Mouse (Mus musculus) gastrocnemius, adult 2 months (tissue): ENCODE results near the gene Gucd1. TPM values are rescaled to one million over a fixed set of nuclear protein-coding genes. Genes with fewer than 3 reads are reported as not detected.
"Not testable (repeated sequence)": the region's sequence is repeated elsewhere in the genome, so short reads cannot be mapped to it uniquely, and the experiment has no call there.

Experiments
- DNase-seq: peaks from one replicate; pipeline ENCODE4 v3.0.0; 2022
- H3K27ac ChIP-seq: fragments of 200-600 bp; 2 replicates; pipeline ENCODE4 v1.8.1; 2022; ENCODE audit warnings: mild to moderate bottlenecking
- H3K4me3 ChIP-seq: fragments of 200-600 bp; 2 replicates; pipeline ENCODE4 v1.8.1; 2022; ENCODE audit warnings: mild to moderate bottlenecking, moderate library complexity
- CTCF ChIP-seq: fragments of 200-600 bp; IDR thresholded peaks from 2 replicates; pipeline ENCODE4 v1.8.1; 2022; ENCODE audit warnings: antibody characterized with exemption, mild to moderate bottlenecking, moderate library complexity
- intact Hi-C: fragments of 180-260 bp; cut with DNase I; formaldehyde crosslinking; loops from one replicate; pipeline ENCODE4 v1.15.1; 2025
- total RNA-seq, 2 experiments: library from RNA; stranded (reverse); gene quantifications; 2 replicates each; pipeline ENCODE4 v1.2.3; 2021

Gene Gucd1
- total RNA-seq, 2 experiments from 2014 or later, result 48.2 to 78.7 TPM

DNA sequence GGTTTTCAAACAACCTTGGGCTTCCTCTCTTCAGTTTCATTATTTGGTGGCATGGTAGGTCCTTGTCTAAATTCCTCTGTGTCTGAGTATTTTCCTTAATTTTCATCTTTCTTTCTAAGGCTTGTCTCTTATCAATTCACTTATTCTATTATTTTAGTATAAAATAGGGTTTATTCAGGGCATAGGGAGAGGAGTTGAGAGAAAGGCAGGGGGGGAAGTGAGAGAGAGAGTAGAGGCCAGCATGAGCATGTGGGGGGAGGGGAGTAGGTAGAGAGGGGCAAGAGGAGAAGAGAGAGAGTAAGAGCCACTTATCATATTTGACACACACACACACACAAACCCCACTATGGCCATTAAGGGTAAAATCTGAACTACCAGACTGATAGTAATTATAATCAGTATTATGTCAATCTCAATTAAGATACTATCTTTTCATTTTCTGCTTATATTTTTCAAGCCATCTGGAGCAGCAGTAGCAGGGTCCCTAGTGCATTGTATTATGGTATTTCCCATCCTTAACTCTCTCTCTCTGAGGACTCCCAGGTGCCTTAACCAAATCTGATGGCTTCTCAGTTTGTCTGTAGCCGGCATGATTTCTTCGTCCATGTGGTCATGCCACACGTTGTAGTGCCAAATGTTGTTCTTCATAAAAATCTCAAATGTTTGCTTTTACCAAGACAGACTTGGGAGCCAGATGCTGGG, 26.4 kb downstream of the Gucd1 start:
- no peak for TF ChIP-seq CTCF
- H3K27ac ChIP-seq, result no peak overlapping the region
- DNase-seq, result no peak
- intact Hi-C loops, result no loop called here
- no peak overlapping the region for H3K4me3 ChIP-seq

DNA sequence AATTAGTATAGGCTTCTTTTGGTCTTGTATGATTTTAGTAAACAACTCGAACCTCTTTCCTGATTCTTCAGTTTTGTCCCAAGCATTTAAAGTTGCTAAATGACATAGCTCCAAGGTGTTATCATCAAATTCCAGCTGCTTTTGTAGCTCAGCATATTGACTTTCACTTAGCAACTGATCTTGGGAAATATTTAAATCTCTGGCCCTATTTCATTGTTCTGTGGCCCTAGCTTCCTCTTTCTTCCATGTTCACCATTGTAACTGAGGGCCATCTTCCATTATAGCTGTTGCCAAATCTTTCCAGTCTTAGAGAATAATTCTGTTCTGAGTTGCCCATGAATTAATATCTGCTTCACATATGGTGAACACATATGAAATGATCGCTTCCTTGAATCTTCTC, 27.0 kb downstream of the Gucd1 start:
- TF ChIP-seq CTCF, result no peak
- Histone ChIP-seq H3K4me3 (no peak overlapping the region), H3K27ac (no peak overlapping the region)
- DNase-seq, result no peak
- intact Hi-C loops, result no loop called here

DNA sequence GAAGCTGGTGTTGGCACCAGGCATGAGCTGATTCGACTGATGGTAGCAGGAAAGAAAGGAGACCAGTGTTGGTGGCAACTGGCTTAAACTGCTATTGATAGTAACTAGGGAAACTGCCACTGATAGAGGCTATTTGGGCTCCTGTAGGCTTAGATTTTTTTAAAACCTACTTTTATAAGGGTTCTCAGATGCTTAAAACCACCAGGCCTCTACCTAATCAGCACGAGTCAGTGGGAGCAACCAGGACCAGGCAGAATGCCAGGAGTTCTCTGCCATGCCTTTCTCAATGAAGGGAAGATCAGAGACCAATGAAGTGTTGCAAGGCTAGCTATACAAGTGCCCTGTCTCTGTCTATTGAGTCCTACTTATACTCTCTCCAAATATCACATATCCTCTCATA, 28.2 kb downstream of the Gucd1 start:
- no peak for TF ChIP-seq CTCF
- no peak for DNase-seq
- H3K27ac ChIP-seq, result no peak overlapping the region
- intact Hi-C loops, result loop anchor here (5.0 kb wide), 1 partner anchor 307 kb away; no protein-coding TSS in a partner anchor
- no peak overlapping the region for H3K4me3 ChIP-seq

DNA sequence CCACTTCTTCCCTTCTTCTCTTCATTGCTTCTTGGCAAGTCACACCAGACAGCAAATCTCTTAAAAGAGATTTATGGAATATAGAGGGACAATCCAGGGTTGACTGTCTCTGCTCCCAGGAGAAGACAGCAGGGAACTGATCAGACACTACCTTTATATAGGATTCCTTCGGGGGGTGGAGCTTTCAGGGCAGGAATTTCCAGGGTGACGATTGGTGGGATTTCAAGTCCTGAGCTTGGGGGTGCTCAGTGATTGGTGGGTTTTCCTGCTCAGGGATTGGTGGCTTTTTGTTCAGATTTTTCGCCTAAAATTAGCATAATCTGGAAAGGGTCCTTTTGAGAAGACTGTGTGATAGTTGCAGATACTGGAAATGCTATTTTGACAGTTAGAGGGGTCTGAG, 30.6 kb downstream of the Gucd1 start:
- intact Hi-C loops, result loop anchor here (2.0 to 5.0 kb wide), 2 partner anchors 170 to 305 kb away; partner anchors contain the start of gene Adora2a
- no peak for DNase-seq
- H3K27ac ChIP-seq, result no peak overlapping the region
- H3K4me3 ChIP-seq, result no peak overlapping the region
- TF ChIP-seq CTCF, result no peak

DNA sequence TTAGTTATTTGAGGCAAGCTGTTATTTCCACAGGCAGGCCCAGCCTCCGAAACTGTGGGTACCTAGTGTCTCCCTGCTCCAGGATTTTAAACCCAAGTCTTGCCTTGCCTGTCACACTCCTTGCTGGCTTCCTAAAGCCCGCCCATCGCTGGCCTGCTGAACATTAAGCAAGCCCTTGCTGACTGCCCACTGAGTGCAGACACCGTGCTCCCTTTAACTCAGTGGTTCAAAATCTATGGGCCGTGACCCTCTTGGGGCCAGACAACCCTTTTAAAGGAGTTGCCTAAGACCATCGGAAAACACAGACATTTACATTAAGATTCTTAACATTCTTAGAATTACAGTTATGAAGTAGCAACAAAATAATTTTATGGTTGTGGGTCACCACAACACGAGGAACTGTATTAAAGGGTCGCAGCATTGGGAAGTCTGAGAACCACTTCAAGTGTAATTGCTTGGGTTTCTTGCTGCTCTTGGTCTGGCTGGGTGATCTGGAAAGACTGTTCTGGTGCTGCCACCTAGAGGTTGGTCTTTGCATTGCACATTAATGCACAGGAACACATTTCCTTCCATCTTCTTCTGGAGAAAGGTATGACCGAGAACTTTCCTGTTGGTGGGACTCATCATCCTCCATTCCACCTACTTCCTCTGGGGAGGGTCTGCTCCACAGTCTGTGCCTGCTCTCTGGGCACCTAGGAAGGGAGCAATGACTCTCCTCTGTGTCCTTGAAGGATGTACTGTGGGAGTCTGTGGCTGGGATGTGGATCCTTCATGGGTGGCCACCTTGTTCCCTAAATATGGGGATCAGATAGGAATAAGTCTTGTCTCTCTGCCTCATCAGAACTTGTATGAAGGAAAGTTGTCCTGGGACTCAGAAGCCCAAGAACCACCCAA, 31.4 kb downstream of the Gucd1 start:
- TF ChIP-seq CTCF, result peak; percentile 86
- intact Hi-C loops, result loop anchor here (1.0 to 5.0 kb wide), 3 partner anchors 170 to 304 kb away; partner anchors contain the start of gene Adora2a
- DNase-seq, result peak; percentile 80
- Histone ChIP-seq H3K27ac (no peak overlapping the region), H3K4me3 (no peak overlapping the region)

DNA sequence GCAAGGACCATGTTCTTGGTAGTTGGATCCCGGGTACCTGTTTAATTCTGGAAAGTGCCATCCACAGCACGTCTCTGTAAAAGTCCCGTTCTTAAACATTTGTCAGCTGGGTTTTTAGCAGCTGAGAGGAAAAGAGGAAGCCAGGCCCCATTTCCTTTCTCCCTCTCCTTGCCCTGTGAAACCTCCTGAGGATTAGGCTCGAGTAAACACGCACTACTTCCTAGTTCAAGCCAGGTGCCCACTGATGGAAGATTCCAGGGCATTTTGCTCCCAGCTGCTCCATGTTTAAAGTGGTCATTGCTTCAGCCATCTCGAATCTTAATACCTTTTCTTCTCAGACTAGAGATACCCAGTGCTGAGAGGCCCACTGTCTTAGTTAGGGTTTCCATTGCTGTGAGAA, 33.0 kb downstream of the Gucd1 start:
- no peak for TF ChIP-seq CTCF
- intact Hi-C loops, result loop anchor here (5.0 kb wide), 1 partner anchor 302 kb away; no protein-coding TSS in a partner anchor
- DNase-seq, result no peak
- no peak overlapping the region for H3K4me3 ChIP-seq
- no peak overlapping the region for H3K27ac ChIP-seq

DNA sequence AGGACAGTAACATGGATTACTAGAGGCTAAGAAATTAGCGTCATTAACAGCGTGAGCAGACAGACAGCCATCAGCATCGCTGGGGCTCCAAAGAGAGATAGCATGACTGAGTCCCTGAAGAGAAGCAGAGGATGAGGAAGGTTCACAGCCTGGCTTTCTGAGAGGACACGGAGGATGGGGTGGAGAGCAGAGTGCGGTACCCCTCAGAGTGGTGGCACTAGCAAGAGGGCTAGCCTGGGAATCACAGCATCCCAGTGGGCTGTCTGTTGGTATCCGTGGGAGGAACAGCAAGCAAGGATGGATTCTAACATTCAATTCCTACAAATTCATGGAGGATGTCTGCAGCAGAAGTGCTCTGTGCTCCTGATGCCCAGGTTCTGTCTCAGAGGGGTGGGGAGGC, 33.7 kb downstream of the Gucd1 start:
- no peak for DNase-seq
- Histone ChIP-seq H3K4me3 (no peak overlapping the region), H3K27ac (no peak overlapping the region)
- intact Hi-C loops, result no loop called here
- TF ChIP-seq CTCF, result no peak

DNA sequence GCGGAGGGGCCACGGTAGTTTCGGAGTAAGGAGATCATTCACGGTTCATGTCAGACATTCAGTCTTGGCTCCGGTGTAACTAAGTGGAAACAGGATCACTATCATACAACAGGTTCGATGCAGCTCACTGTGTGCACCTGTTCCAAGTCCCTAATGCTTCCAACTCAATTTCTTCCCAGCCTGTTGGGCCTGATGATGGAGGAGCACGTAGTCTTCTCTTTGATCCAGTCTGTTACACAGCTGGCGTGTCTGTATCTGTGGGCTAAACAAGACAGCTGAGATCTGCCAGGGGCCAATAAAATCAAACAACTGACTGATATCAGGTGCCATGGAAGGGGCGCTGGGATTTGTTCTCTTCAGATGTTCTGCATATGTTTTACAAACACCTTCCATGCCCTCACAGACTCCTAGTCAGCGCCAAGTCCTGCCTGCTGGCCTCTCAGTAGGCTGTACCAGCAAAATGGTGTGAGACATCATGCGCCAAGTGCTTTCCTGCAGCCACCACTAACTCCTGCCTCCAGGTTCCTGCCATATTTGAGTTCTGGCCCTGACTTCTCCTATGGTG, 34.8 kb downstream of the Gucd1 start:
- TF ChIP-seq CTCF, result no peak
- Histone ChIP-seq H3K4me3 (no peak overlapping the region), H3K27ac (no peak overlapping the region)
- DNase-seq, result no peak
- intact Hi-C loops, result loop anchor here (1.0 kb wide), 1 partner anchor 40 kb away; no protein-coding TSS in a partner anchor

DNA sequence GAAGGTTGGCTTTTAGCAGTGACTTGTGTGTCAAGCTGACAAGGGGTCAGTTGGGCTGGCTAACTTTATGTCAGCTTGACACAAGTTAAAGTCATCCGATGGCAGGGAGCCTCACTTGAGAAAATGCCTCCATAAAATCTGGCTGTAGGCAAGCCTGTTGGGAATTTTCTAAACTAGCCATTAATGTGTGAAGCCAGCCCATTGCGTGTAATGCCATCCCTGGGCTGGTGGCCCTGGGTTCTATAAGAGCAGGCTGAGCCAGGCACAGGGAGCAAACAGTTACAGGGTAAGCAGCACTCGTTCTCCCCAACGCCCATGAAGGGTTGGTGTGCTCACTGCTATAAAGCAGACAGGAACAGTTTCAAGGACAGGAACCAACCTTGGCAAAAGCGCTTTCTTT, 35.5 kb downstream of the Gucd1 start:
- Histone ChIP-seq H3K4me3 (no peak overlapping the region), H3K27ac (no peak overlapping the region)
- intact Hi-C loops, result no loop called here
- no peak for DNase-seq
- no peak for TF ChIP-seq CTCF

DNA sequence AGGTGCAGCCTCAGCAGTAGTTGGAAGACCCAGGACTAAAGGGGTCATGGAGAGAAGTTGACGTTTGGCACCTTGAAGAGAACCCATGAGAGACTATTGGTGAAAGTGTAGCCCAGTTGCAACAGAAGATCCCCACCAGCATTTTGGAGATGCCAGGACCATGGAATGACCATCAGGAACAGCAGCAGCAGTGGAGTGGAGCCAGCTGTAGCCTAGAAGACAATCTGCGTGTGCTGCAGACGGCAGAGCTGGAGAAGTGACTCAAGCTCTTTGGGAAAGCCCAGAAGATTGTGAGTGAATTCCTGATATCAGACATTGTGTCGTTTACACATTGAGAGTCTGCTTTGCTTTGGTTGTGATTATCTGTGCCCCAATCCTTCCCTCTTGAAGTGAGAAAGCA, 36.1 kb downstream of the Gucd1 start:
- no peak for TF ChIP-seq CTCF
- H3K27ac ChIP-seq, result no peak overlapping the region
- no peak overlapping the region for H3K4me3 ChIP-seq
- no peak for DNase-seq
- intact Hi-C loops, result loop anchor here (2.0 kb wide), 1 partner anchor 17 kb away; no protein-coding TSS in a partner anchor

DNA sequence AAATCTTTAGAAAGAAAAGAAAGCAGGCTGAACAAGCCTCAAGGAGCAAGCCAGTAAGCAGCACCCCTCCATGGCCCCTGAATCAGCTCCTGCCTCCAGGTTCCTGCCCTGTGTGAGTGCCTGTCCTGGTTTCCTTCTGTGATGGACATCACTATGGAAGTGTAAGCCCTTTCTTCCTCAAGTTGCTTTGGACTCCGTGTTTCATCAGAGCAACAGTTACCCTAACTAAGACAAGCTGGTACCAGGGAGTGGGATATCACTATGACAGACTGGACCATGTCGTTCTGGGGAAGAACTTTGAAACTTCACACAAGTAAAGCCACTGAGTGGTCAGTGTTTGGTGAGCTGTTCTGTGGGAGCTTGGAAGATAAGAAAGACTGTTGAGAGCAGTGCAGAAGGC, 37.8 kb downstream of the Gucd1 start:
- Histone ChIP-seq H3K27ac (no peak overlapping the region), H3K4me3 (no peak overlapping the region)
- intact Hi-C loops, result loop anchor here (2.0 kb wide), 1 partner anchor 15 kb away; no protein-coding TSS in a partner anchor
- DNase-seq, result no peak
- no peak for TF ChIP-seq CTCF

DNA sequence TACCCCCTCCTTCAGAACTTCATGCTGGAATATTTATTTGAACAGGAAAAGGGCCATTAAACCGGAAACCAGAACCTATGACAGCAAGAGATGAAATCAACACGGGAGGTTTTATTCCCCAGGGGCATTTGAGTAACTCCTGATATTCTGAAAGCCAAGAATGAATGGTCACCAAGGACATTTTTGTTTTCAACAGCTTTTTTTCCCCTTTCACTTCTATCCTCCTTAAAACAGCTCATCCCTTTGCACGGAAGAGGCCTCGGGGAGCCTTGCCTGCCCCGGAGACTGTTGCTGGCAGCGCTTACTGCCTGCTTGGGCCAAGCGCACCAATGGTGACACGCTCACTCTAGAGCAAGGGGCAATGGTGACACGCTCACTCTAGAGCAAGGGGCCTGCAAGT, 40.7 kb downstream of the Gucd1 start:
- H3K4me3 ChIP-seq, result no peak overlapping the region
- TF ChIP-seq CTCF, result no peak
- peak; percentile 72 for DNase-seq
- intact Hi-C loops, result no loop called here
- peak overlapping the region; percentile 48 for H3K27ac ChIP-seq

DNA sequence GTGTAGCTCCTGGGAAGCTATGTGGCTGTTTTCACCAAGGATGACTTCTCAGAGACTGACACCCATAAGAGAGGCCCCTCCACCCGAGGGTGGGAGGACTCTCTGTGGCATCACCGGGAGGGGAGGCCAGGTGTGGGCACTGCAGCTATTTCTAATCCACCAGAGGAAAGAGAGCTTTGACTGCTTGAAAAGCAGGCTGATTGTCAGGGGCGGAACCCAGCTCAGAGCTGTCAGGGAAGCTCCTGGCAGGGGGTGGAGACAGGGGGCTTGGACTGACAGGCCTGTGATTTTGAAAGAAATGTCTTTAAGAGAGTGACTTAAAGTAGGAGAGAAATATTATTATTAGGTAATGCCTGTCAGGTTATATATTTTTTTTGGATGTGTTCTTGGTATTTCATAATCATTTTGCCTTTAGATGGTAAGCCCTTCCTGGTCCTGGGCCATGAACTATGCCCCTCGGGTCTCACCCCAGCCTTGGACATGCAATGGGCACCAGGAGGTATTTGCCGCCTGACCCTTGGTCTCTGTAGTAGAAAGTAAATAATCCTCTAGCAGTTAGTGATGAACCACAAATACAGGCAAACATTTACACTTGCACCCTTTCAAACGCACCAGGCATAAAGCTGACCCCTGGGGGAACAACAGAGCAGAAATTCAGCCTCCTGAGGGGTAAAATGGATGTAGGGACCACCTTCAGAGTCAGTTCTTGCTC, 42.5 kb downstream of the Gucd1 start:
- H3K4me3 ChIP-seq, intact Hi-C loops, DNase-seq, H3K27ac ChIP-seq: not testable (repeated sequence)
